Comparison of ENCODE assay signal across 13 mouse cellular contexts in genomic region chr7:35718421-35719178, GRCm38 (mm10). TPM values are rescaled to one million over a fixed set of nuclear protein-coding genes. Genes with fewer than 3 reads are reported as not detected.
DNase-seq lines count a peak whose midpoint lies in the region; ATAC-seq and TF ChIP-seq lines count a peak whose summit lies in the region.
"Had no signal": no experiment of that assay in that cellular context is flagged by ENCODE, and none has a peak within 500 bp of the region (broad histone marks: within the 10 kb centered on the region; RNA-seq: fewer than 3 reads in every experiment).

No protein-coding gene starts in this region.

- no peaks in the 10 kb centered on the region; the same call in 1 of the 2 replicates for H3K9me3 ChIP-seq in forebrain, embryonic 13.5 days (replicated peaks)
- no peaks in the 10 kb centered on the region for H3K9me3 ChIP-seq in forebrain, embryonic 11.5 days (ENCODE audit: control insufficient read depth, low read length)
- no peaks in the 10 kb centered on the region for H3K9me3 ChIP-seq in ES-Bruce4 (replicated peaks; ENCODE audit: control insufficient read depth, insufficient read depth, low read length, poor library complexity, severe bottlenecking)
- H3K9me3 ChIP-seq: forebrain, embryonic 12.5 days had no signal

- DNase-seq in forebrain, embryonic 11.5 days (ENCODE audit: low spot score): no peak
- DNase-seq in lung, adult 2 months: no peak
- DNase-seq in lung, postnatal 25 days (ENCODE audit: low spot score): no peak
- peak; percentile 28 for DNase-seq in induced T-regulatory cell, adult 2 months (ENCODE audit: low read depth)
- DNase-seq in kidney, postnatal 4 days: no peak
- no peak for DNase-seq in gastrocnemius, postnatal 10 days
- DNase-seq: adrenal gland, postnatal 25 days; B cell, adult 2 months; cerebellum, postnatal 36 days; right cerebral cortex, postnatal 14 days had no signal

- TF ChIP-seq POLR2A in lung, adult 2 months (IDR thresholded peaks at IDR 0.05; ENCODE audit: borderline replicate concordance, extremely low read depth, low read depth, low read length): no peak
- no peak for TF ChIP-seq POLR2A in ES-Bruce4 (IDR thresholded peaks at IDR 0.05; ENCODE audit: insufficient read depth, low read length)

- TF ChIP-seq CTCF in lung, adult 2 months (IDR thresholded peaks at IDR 0.05; ENCODE audit: insufficient read depth, low read length): peak; percentile 18; the same call in 1 of the 2 replicates
- TF ChIP-seq CTCF in ES-Bruce4 (IDR thresholded peaks at IDR 0.05; ENCODE audit: low read depth, low read length): peak; percentile 54

- H3K27ac ChIP-seq in forebrain, embryonic 13.5 days: peak overlapping the region; percentile 19; the same call in 1 of the 2 replicates
- H3K27ac ChIP-seq in forebrain, embryonic 11.5 days (ENCODE audit: low read depth, low read length): no peak overlapping the region
- H3K27ac ChIP-seq in ES-Bruce4 (ENCODE audit: insufficient read depth, low read length): no peak overlapping the region
- H3K27ac ChIP-seq: forebrain, embryonic 12.5 days had no signal

- H3K4me3 ChIP-seq in forebrain, embryonic 13.5 days: no peak overlapping the region
- no peak overlapping the region for H3K4me3 ChIP-seq in forebrain, embryonic 11.5 days (ENCODE audit: low read depth, low read length)
- H3K4me3 ChIP-seq in lung, adult 2 months (replicated peaks; ENCODE audit: extremely low read depth, low read depth, low read length): no peak overlapping the region
- H3K4me3 ChIP-seq in ES-Bruce4 (ENCODE audit: low read depth, low read length): no peak overlapping the region
- H3K4me3 ChIP-seq: forebrain, embryonic 12.5 days had no signal

- no peak for TF ChIP-seq EP300 in ES-Bruce4 (IDR thresholded peaks at IDR 0.05; ENCODE audit: insufficient read depth, low read depth, low read length)

- peaks cover 69% of the 10 kb centered on the region for H3K36me3 ChIP-seq in forebrain, embryonic 13.5 days (ENCODE audit: poor library complexity, severe bottlenecking)
- H3K36me3 ChIP-seq in forebrain, embryonic 11.5 days (ENCODE audit: control insufficient read depth, insufficient read depth, low read length): peaks cover 15% of the 10 kb centered on the region
- no peaks in the 10 kb centered on the region for H3K36me3 ChIP-seq in ES-Bruce4 (ENCODE audit: control insufficient read depth, insufficient read depth, low read length, poor library complexity, severe bottlenecking)

- H3K4me1 ChIP-seq in forebrain, embryonic 13.5 days: no peaks in the 10 kb centered on the region
- H3K4me1 ChIP-seq in forebrain, embryonic 11.5 days (replicated peaks; ENCODE audit: control insufficient read depth, insufficient read depth, low read length): no peaks in the 10 kb centered on the region
- H3K4me1 ChIP-seq in lung, adult 2 months (ENCODE audit: control insufficient read depth, insufficient read depth, low read length): no peaks in the 10 kb centered on the region
- no peaks in the 10 kb centered on the region for H3K4me1 ChIP-seq in ES-Bruce4 (ENCODE audit: control insufficient read depth, insufficient read depth, low read length)
- H3K4me1 ChIP-seq: forebrain, embryonic 12.5 days had no signal

- no peak overlapping the region for H3K4me2 ChIP-seq in forebrain, embryonic 13.5 days
- no peak overlapping the region for H3K4me2 ChIP-seq in forebrain, embryonic 11.5 days (ENCODE audit: low read depth, low read length, severe bottlenecking)
- H3K4me2 ChIP-seq: forebrain, embryonic 12.5 days had no signal

- 0 out of 2 replicates have a peak, but pooled peaks have one; percentile 19 for ATAC-seq in forebrain, embryonic 13.5 days
- no peak for ATAC-seq in forebrain, embryonic 11.5 days (replicated peaks; ENCODE audit: low FRiP score)

- 85% methylated on average over 8 of the region's 8 CpGs for WGBS in forebrain, embryonic 13.5 days
- 86% methylated on average over 8 of the region's 8 CpGs for WGBS in forebrain, embryonic 11.5 days
- WGBS in lung, adult 2 months: 86% methylated on average over 8 of the region's 8 CpGs

- no peak overlapping the region for H3K9ac ChIP-seq in forebrain, embryonic 13.5 days
- H3K9ac ChIP-seq in forebrain, embryonic 11.5 days (ENCODE audit: low read length): no peak overlapping the region
- H3K9ac ChIP-seq in ES-Bruce4 (ENCODE audit: low read depth, poor library complexity, severe bottlenecking): no peak overlapping the region
- H3K9ac ChIP-seq: forebrain, embryonic 12.5 days had no signal

- H3K27me3 ChIP-seq in forebrain, embryonic 13.5 days: no peaks in the 10 kb centered on the region
- H3K27me3 ChIP-seq in forebrain, embryonic 11.5 days (ENCODE audit: control insufficient read depth, insufficient read depth, low read length): no peaks in the 10 kb centered on the region
- no peaks in the 10 kb centered on the region for H3K27me3 ChIP-seq in ES-Bruce4 (ENCODE audit: control insufficient read depth, insufficient read depth, low read length, poor library complexity, severe bottlenecking)
- H3K27me3 ChIP-seq: forebrain, embryonic 12.5 days had no signal

RNA-seq across cellular contexts. Expression of gene Dpy19l3, which starts 35.7 kb away (rescaled TPM):
- 31.3 and 40.2 TPM in 2 replicates for polyA plus RNA-seq in forebrain, embryonic 13.5 days (2015; fragmentation: Nextera tagmentation; extraction: Ambion mirVana)
- 36.7 and 43.9 TPM in 2 replicates for polyA plus RNA-seq in forebrain, embryonic 11.5 days (2014; fragmentation: Nextera tagmentation; extraction: Ambion mirVana)
- 7.2 and 10.9 TPM in 2 replicates for polyA plus RNA-seq in lung, adult 2 months (2012; rRNA removed)
- polyA plus RNA-seq in ES-Bruce4 (2011; ENCODE audit: insufficient read depth, insufficient read length, low read depth, missing spikeins): 24.2 and 31.9 TPM in 2 replicates
- total RNA-seq in gastrocnemius, postnatal 10 days (2021): 10 to 100 TPM in 1 of 2 experiments, 1 to 10 TPM in 1; 9.7 to 15.8 TPM
